Mouse (Mus musculus) thymus, adult 2 months (tissue): Measurements from ENCODE around the gene Ebf1. TPM values are rescaled to one million over a fixed set of nuclear protein-coding genes. Genes with fewer than 3 reads are reported as not detected.
A peak's percentile ranks its signal among the peaks of the same experiment; 100 is the strongest.

ENCODE experiments used
- DNase-seq: peaks from one replicate; pipeline ENCODE4 v3.0.0; 2021
- H3K27ac ChIP-seq: fragments of 200-500 bp; 2 replicates; pipeline ENCODE4 v1.5.1; 2012; ENCODE audit warnings: low read length, control low read depth; ENCODE audit not compliant: control insufficient read depth, insufficient read depth
- H3K27me3 ChIP-seq: fragments of 200-500 bp; 2 replicates; pipeline ENCODE4 v1.6.1; 2012; ENCODE audit warnings: mild to moderate bottlenecking, low read length, moderate library complexity, mixed read lengths; ENCODE audit not compliant: control insufficient read depth, insufficient read depth
- H3K36me3 ChIP-seq: fragments of 200-500 bp; 2 replicates; pipeline ENCODE4 v1.6.1; 2012; ENCODE audit warnings: mild to moderate bottlenecking, low read length, moderate library complexity; ENCODE audit not compliant: control insufficient read depth, insufficient read depth
- H3K4me1 ChIP-seq: fragments of 200-500 bp; replicated peaks from 2 replicates; pipeline ENCODE4 v1.6.1; 2012; ENCODE audit warnings: low read length; ENCODE audit not compliant: control insufficient read depth, insufficient read depth
- H3K4me3 ChIP-seq: fragments of 200-500 bp; 2 replicates; pipeline ENCODE4 v1.5.1; 2012; ENCODE audit warnings: mild to moderate bottlenecking, low read length, control low read depth, moderate library complexity; ENCODE audit not compliant: control insufficient read depth, insufficient read depth
- CTCF ChIP-seq: fragments of 200-500 bp; IDR thresholded peaks from 2 replicates; pipeline ENCODE4 v1.5.1; 2012; ENCODE audit warnings: mild to moderate bottlenecking, control low read depth, low read length, moderate library complexity, borderline replicate concordance; ENCODE audit not compliant: control insufficient read depth, poor library complexity, insufficient read depth; ENCODE audit errors: extremely low read depth
- POLR2A ChIP-seq: fragments of 200-500 bp; IDR thresholded peaks from 2 replicates; pipeline ENCODE4 v1.6.1; 2012; ENCODE audit warnings: mild to moderate bottlenecking, low read length, control low read depth, moderate library complexity; ENCODE audit not compliant: control insufficient read depth, poor library complexity, insufficient read depth; ENCODE audit errors: extremely low read depth
- WGBS: fragments of 180-500 bp; shearing (Covaris S2); methylation state at CpG from one replicate; pipeline ENCODE4 v1.1.7; 2018; 5-methylcytosine and 5-hydroxymethylcytosine counted together
- polyA plus RNA-seq: library from polyadenylated mRNA; depleted of rRNA; stranded (reverse); fragments of >200 nt; gene quantifications from 2 replicates; pipeline ENCODE4 v1.2.3, GENCODE M21; 2012

Ebf1 gene
- polyA plus RNA-seq, 1 experiment: 4.4 TPM

GRCm38 (mm10) chr11:44863910-44864309 lies 246.8 kb downstream of the Ebf1 start:
- H3K4me1 ChIP-seq: no peaks in the 10 kb centered on the region
- H3K4me3 ChIP-seq: no peak overlapping the region
- DNase-seq: no peak
- H3K27me3 ChIP-seq: no peaks in the 10 kb centered on the region
- 91% methylated on average over 8 of the region's 8 CpGs for WGBS
- TF ChIP-seq CTCF (no peak), POLR2A (no peak)
- no peak overlapping the region for H3K27ac ChIP-seq
- no peaks in the 10 kb centered on the region for H3K36me3 ChIP-seq

- no peaks in the 10 kb centered on the region for H3K27me3 ChIP-seq
- H3K4me3 ChIP-seq: no peak overlapping the region
- H3K27ac ChIP-seq: no peak overlapping the region
- 0 out of 2 replicates have a peak, but pooled peaks cover 3% of the 10 kb centered on the region for H3K4me1 ChIP-seq
- WGBS: 98% methylated on average over 14 of the region's 14 CpGs
- H3K36me3 ChIP-seq: no peaks in the 10 kb centered on the region
- DNase-seq: no peak
- no peak for TF ChIP-seq POLR2A
- TF ChIP-seq CTCF: no peak
Measured at GRCm38 (mm10) chr11:44866476-44867149, 249.5 kb downstream of the Ebf1 start.

- no peak for DNase-seq
- Histone ChIP-seq H3K4me1 (0 out of 2 replicates have a peak, but pooled peaks cover 3% of the 10 kb centered on the region), H3K36me3 (no peaks in the 10 kb centered on the region), H3K27me3 (no peaks in the 10 kb centered on the region), H3K27ac (no peak overlapping the region), H3K4me3 (no peak overlapping the region)
- WGBS: 95% methylated on average over 4 of the region's 4 CpGs
- TF ChIP-seq POLR2A: no peak
- TF ChIP-seq CTCF: no peak
Measured at GRCm38 (mm10) chr11:44867433-44867832, 250.3 kb downstream of the Ebf1 start.

GRCm38 (mm10) chr11:44873876-44874275 lies 256.8 kb downstream of the Ebf1 start:
- Histone ChIP-seq H3K36me3 (no peaks in the 10 kb centered on the region), H3K27me3 (no peaks in the 10 kb centered on the region), H3K4me3 (no peak overlapping the region), H3K4me1 (0 out of 2 replicates have a peak, but pooled peaks cover 3% of the 10 kb centered on the region), H3K27ac (no peak overlapping the region)
- no peak for TF ChIP-seq CTCF
- no peak for TF ChIP-seq POLR2A
- WGBS: 77% methylated on average over 1 of the region's 1 CpGs
- DNase-seq: no peak

GRCm38 (mm10) chr11:44875171-44875570 lies 258.1 kb downstream of the Ebf1 start:
- 87% methylated on average over 3 of the region's 3 CpGs for WGBS
- TF ChIP-seq POLR2A: no peak
- TF ChIP-seq CTCF: no peak
- no peak overlapping the region for H3K27ac ChIP-seq
- DNase-seq: no peak
- H3K4me1 ChIP-seq: no peaks in the 10 kb centered on the region
- no peaks in the 10 kb centered on the region for H3K36me3 ChIP-seq
- no peaks in the 10 kb centered on the region for H3K27me3 ChIP-seq
- no peak overlapping the region for H3K4me3 ChIP-seq

- TF ChIP-seq POLR2A (no peak), CTCF (no peak)
- Histone ChIP-seq H3K4me1 (peaks cover 8% of the 10 kb centered on the region), H3K27ac (peak overlapping the region; percentile 73), H3K27me3 (no peaks in the 10 kb centered on the region), H3K36me3 (no peaks in the 10 kb centered on the region), H3K4me3 (no peak overlapping the region)
- DNase-seq: no peak
- WGBS: 7% methylated on average over 9 of the region's 9 CpGs
Measured at GRCm38 (mm10) chr11:44881056-44881683, 264.1 kb downstream of the Ebf1 start.

GRCm38 (mm10) chr11:44882476-44882970 lies 265.4 kb downstream of the Ebf1 start:
- Histone ChIP-seq H3K36me3 (no peaks in the 10 kb centered on the region), H3K27me3 (no peaks in the 10 kb centered on the region), H3K27ac (no peak overlapping the region), H3K4me1 (peaks cover 8% of the 10 kb centered on the region), H3K4me3 (no peak overlapping the region)
- no peak for DNase-seq
- TF ChIP-seq CTCF (no peak), POLR2A (no peak)
- WGBS: 97% methylated on average over 4 of the region's 4 CpGs
